Mouse (Mus musculus): Measurements from ENCODE around the gene Sgo1. TPM values are rescaled to one million over a fixed set of nuclear protein-coding genes. Genes with fewer than 3 reads are reported as not detected.
"Not testable (repeated sequence)": the region's sequence is repeated elsewhere in the genome, so short reads cannot be mapped to it uniquely, and the experiment has no call there.

The Sgo1 gene
- polyA plus RNA-seq (2017; shearing (Covaris generic)): 1 to 10 TPM; 2.5 to 3.5 TPM

GRCm38 (mm10) chr17:53688877-53689802 lies at the start of gene Sgo1:
Gene Sgo1, minus strand, starts transcription at chr17:53689333.
- peak; percentile 92 for ATAC-seq

DNA sequence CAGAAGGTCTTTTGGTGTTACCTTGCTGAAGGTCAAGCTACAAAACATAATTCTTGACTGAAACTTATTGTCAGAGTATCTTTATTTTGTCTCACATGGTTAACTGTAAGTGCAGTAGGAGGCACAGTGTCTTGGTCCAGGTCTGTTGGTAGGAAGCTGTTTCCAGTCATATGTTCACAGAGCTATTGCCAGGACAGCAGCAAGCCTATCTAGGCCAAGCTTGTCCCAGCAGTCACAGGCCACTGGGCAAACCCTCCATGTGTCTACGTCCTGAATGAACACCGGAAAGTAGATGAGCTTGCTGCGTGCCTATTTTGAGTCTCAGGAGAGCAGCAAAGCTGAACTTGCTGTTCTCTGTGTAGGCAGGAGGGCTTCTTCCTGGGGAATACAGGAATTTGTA lies 29.8 kb upstream of the Sgo1 start:
- not testable (repeated sequence) for ATAC-seq

DNA sequence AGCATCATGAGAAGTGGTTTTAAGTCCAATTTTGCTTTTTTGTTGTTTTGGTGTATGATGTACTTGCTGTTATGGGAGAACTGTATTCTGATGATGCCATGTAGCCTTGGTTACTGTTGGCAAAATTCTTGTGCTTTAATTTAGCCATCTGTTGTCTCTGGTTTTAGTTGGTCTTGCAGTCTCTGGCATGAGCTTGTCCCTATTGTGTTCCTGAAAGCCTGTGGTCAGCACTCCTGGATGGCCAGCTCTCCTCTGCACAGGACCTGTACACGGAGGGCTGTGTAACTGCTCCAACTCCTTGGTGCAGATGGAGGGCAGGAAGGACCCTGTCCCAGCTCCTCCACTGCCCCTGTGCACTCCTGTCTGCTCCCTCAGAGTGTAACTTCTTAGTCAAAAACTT lies 29.3 kb upstream of the Sgo1 start:
- no peak for ATAC-seq

GRCm38 (mm10) chr17:53715161-53715560 lies 26.0 kb upstream of the Sgo1 start:
- not testable (repeated sequence) for ATAC-seq

DNA sequence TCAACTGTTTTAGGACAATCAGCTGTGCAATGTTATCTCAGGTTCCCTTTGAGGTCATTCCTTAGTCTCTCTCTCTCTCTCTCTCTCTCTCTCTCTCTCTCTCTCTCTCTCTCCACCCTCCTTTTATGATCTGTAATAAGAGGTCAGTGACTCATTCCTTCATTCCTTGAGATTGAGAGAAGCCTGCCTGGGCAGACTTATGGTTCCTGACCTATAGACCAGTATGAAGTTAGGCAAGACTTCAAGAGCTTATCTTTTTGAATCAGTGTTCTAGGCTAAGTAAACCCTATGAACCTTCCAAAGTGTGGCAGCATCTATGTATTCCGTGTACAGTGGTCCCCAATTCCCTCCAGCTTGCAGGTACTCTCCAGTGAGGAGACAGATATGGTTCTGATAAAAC lies 25.3 kb upstream of the Sgo1 start:
- no peak for ATAC-seq

DNA sequence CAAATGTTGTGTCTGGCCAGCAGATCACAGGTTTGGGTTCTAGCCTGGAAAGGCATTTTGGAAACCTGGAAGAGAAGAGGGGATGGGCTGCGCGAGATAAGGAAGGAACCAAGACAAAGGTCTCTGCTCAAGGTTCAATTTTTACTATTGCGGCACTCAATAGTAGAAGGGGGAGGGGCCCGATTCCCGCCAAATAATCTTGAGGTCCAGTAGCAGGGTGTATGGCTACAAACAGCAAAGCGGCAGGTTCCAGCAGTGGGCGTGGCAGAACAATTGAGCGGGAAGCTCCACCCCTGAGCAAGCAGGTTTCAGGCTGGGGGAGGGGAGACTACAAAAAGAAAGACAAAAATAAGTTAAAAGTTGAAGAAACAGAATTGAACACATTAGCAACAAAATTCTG lies 8.4 kb upstream of the Sgo1 start:
- ATAC-seq: not testable (repeated sequence)

- ATAC-seq: no peak
Observed at GRCm38 (mm10) chr17:53694039-53694438, 4.9 kb upstream of the Sgo1 start.

DNA sequence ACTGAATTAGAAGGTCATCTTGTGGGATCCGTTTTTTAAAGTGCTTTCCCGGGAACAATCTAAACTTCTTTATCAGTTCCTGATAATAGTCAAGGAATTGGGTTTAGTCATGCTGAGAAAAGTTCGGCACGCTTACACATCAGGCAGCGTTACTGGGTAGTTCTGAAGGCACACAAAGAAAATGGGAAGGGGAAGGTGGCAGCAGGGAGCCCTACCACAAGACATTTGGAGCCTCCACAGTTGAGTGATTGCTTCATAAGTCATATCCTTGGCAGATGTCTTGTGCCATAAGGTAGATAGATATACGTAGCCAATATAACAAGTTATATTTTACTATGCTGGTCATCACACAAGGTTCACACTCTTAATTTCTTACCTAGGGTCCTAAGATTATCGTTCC lies 813 bp upstream of the Sgo1 start:
- no peak for ATAC-seq

DNA sequence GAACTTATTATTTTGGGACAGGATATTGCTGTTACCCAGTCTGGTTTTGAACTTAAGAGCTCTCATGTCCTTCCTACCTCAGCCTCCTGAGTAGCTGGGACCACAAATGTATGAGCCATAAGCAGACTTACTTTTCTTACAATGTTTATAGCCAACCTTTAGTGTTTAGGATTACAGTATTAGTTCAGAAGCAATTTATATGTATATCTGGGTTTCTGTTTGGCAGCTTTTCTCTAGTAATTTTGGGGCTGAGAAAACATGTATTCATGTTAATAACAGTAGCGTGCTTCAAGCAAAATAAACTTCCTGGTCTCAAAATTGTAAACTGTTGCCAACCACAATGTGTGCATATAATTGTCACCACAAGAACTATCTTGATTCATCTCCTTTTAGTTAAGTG lies 812 bp downstream of the Sgo1 start:
- ATAC-seq: no peak

GRCm38 (mm10) chr17:53678716-53679115 lies 10.4 kb downstream of the Sgo1 start:
- no peak for ATAC-seq

DNA sequence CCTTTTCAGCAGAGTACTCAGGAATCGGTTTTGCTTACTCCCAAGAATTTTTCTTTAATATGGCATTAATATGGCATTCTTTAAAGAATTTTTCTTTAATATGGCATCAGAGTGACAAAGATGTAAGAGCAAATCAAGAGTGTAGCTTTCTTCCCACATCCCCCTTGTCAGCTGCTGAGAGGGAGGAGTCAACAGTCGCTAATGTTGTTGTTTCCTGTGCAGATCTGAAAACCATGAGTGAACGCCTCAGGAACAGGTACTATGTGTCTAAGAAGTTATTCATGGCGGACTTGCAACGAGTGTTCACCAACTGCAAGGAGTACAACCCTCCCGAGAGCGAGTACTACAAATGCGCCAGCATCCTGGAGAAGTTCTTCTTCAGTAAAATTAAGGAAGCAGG lies 18.7 kb downstream of the Sgo1 start:
- peak; percentile 69 for ATAC-seq

GRCm38 (mm10) chr17:53664703-53665382 lies 24.3 kb downstream of the Sgo1 start:
- no peak for ATAC-seq

DNA sequence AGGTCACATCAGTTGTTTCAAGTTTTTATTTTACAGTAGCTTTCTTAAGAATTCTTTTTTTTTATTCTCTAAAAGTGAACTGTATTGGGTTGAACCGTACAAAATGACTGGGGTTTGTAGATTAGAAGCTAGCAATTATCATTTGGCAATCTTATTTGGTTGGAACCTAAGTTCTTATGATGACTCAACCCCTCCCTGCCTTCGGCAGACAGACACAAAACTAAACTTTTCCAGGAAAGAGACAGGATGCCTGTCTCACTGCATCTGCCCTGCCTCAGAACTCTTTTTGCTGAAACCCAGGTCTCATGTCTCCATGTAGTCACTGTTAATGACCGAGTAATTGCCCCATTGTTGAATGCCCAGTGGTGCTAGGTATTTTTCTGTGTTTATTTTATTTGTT lies 24.9 kb downstream of the Sgo1 start:
- peak; percentile 68 for ATAC-seq

DNA sequence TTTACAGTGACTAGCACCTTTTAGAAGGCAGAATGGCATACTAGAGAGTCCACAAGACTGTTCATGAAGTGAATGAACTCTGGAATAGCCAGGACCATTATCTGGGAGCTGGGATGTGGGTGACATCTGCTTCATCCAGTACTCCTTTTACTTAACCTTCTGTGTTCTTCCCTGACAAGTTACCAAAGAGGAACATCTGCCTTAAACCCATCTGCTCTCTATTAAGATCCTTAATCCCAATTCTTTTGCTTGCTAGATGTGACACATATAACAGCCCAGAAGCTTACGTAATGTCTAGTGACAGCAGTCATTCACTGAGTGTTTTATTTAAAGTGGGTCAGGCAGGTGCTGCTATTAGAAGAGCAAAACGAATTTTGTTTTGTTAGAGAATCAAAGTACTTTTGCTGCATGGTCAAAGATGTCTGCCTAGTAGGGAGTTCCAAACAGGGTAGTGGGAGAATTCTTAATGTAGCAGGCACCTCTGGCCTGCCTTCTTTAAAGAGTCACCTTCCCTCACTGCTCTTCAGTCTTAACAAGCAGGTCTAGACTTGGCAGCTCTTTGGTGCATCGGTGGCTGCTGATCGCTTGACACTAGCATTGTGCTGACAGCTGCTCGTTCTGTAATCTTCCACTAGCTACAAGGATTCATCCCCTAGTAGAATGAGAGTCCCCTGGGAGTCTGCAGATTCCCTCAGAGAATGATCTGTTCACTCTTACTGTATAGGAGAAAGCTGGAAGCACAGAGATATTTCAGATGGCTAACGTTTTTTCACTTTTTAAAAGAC lies 27.9 kb downstream of the Sgo1 start:
- no peak for ATAC-seq

DNA sequence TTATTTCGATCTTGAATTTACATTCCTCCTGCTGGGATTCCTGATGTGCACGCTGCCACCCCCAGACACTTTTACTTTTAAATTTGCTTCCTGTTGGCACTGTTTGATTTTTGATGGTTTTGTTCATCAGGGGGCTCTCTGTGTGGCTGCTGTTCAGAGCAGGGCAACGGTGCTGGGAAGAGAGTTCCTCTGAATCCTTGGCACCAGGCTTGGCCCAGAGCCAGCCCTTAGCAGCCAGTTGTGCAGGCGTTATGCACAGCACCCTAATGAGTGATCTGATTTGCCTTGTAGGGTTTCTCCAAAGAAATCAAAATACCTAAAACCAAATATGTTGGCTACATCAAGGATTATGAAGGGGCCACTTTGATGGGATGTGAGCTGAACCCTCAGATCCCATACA lies 29.4 kb downstream of the Sgo1 start:
- ATAC-seq: no peak

DNA sequence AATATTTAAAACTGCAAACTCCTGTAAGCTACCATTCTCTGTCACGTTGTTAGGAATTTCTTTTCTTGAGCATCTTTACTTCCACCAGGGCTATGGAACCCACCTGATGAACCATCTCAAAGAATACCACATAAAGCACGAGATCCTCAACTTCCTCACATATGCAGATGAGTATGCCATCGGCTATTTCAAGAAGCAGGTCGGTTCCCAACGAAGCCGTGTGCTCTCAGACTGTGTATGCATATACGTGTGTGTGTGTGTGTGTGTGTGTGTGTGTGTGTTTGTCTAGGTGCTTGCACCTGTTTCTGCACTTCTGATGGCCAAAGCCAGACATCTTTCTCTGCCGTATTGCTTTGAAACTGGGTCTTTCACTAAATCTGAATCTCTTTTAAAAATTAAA lies 29.9 kb downstream of the Sgo1 start:
- ATAC-seq: no peak

GRCm38 (mm10) chr17:53658668-53659067 lies 30.5 kb downstream of the Sgo1 start:
- ATAC-seq: peak; percentile 69

DNA sequence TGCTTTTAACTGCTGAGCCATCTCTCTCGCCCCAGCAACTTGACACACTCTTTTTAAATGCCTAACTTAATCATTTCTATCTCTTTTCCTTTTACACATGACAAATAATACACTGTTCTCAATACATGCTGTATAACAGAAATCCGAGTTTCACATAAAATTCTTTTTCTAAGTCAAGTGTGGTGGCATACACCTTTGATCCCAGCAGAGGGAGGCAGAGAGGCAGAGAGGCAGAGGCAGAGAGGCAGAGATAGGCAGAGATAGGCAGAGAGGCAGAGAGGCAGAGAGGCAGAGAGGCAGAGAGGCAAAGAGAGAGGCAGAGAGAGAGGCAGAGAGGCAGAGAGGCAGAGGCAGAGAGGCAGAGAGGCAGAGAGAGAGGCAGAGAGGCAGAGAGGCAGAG lies 31.7 kb downstream of the Sgo1 start:
- ATAC-seq: peak; percentile 70

GRCm38 (mm10) chr17:53656369-53656860 lies 32.7 kb downstream of the Sgo1 start:
- ATAC-seq: no peak

DNA sequence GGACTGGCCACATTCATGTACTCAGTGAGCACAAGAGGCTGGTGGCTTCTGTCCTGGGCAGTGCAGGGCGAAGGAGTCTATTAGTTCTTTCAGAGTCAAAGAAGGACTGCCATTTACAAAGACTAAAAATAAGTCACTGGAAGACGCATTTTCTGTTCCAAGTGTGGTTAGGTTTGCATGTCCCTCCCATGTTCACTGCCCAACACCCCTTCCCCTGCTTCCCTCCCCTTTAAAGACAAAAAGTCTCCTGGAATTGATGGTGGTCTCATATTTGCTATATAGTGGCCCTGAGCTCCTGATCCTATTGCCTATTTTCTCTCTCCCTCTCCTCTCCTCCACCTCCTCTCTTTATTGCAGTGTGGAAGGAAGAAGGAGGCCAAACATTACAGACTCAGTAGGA lies 33.2 kb downstream of the Sgo1 start:
- no peak for ATAC-seq

GRCm38 (mm10) chr17:53655081-53655480 lies 34.1 kb downstream of the Sgo1 start:
- ATAC-seq: no peak

DNA sequence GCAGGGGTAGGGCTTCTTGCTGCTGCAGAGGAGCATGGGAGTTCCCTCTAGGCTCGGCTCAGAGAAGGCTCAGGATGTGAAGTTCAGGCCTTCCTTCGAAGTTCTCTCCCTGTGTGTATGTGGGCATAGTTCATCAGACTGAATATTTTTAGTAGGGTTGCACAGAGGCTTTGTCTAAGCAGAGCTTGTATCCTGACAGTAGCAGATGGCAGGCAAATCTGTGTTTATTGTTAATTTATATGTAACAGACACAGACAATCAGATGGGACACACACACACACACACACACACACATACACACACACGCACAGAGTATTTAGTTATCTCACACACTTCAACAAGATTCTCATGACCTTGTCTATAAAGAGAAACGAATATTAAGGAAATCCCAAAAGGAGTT lies 34.5 kb downstream of the Sgo1 start:
- ATAC-seq: no peak

- ATAC-seq: peak; percentile 90
Observed at GRCm38 (mm10) chr17:53650251-53650661, 38.9 kb downstream of the Sgo1 start.

Measured in CD4-positive, CD25-positive, alpha-beta regulatory T cell, adult 4 months (primary cell).